ENCODE assay signal across 8 mouse cellular contexts in genomic region chr1:171195046-171195822, GRCm38 (mm10). TPM values are rescaled to one million over a fixed set of nuclear protein-coding genes. Genes with fewer than 3 reads are reported as not detected.
A peak's percentile ranks its signal among the peaks of the same experiment; 100 is the strongest.
DNase-seq lines count a peak whose midpoint lies in the region; ATAC-seq and TF ChIP-seq lines count a peak whose summit lies in the region.

No protein-coding gene starts in this region.

- 3% methylated on average over 20 of the region's 20 CpGs for WGBS in forebrain, embryonic 10.5 days
- WGBS in limb, embryonic 13.5 days: 5% methylated on average over 20 of the region's 20 CpGs

- H3K27ac ChIP-seq in left cerebral cortex, adult 2 months: peak overlapping the region; percentile 72
- H3K27ac ChIP-seq in forebrain, embryonic 10.5 days: no peak overlapping the region
- H3K27ac ChIP-seq in limb, embryonic 13.5 days: no peak overlapping the region

- H3K27me3 ChIP-seq in forebrain, embryonic 10.5 days (ENCODE audit: poor library complexity, severe bottlenecking): peaks cover 96% of the 10 kb centered on the region
- peaks cover 76% of the 10 kb centered on the region for H3K27me3 ChIP-seq in limb, embryonic 13.5 days

- no peaks in the 10 kb centered on the region for H3K9me3 ChIP-seq in forebrain, embryonic 10.5 days
- no peaks in the 10 kb centered on the region for H3K9me3 ChIP-seq in limb, embryonic 13.5 days

- H3K4me3 ChIP-seq in left cerebral cortex, adult 2 months: peak overlapping the region; percentile 77
- H3K4me3 ChIP-seq in forebrain, embryonic 10.5 days: peak overlapping the region; percentile 69
- H3K4me3 ChIP-seq in limb, embryonic 13.5 days: peak overlapping the region; percentile 57

- H3K4me2 ChIP-seq in limb, embryonic 13.5 days (replicated peaks): peak overlapping the region; percentile 97

- ATAC-seq in limb, embryonic 13.5 days (ENCODE audit: low FRiP score, low read depth): 0 out of 2 replicates have a peak, but pooled peaks have one; percentile 20

- TF ChIP-seq CTCF in left cerebral cortex, adult 2 months (IDR thresholded peaks at IDR 0.05): no peak

- DNase-seq in left cerebral cortex, adult 2 months (ENCODE audit: extremely low spot score in 1 of 2, low spot score in 2 of 2): no peak
- no peak for DNase-seq in left cerebral cortex, adult 18-20 months (ENCODE audit: low spot score in 2 of 2)
- DNase-seq in forebrain, embryonic 10.5 days (ENCODE audit: extremely low spot score, low spot score): no peak
- peak; percentile 30 for DNase-seq in retina, adult 2 months (ENCODE audit: low read depth, low spot score)
- no peak for DNase-seq in thymus, postnatal 14 days
- DNase-seq in adrenal gland, postnatal 14 days: no peak
- no peak for DNase-seq in testis, postnatal 14 days (ENCODE audit: low spot score)

- H3K4me1 ChIP-seq in forebrain, embryonic 10.5 days: peaks cover 42% of the 10 kb centered on the region
- peaks cover 29% of the 10 kb centered on the region for H3K4me1 ChIP-seq in limb, embryonic 13.5 days

- H3K9ac ChIP-seq in limb, embryonic 13.5 days: peak overlapping the region; percentile 64

- intact Hi-C loops in left cerebral cortex, adult 2 months (cut with DNase I): loop anchor here (5.0 kb wide), 1 partner anchor 43 kb away; the partner anchor contains the start of genes Mpz and Sdhc

- H3K36me3 ChIP-seq in forebrain, embryonic 10.5 days (replicated peaks): no peaks in the 10 kb centered on the region
- no peaks in the 10 kb centered on the region for H3K36me3 ChIP-seq in limb, embryonic 13.5 days

RNA-seq across cellular contexts. Expression of gene Pcp4l1, which starts 0.8 kb away (rescaled TPM):
- 100 to 1,000 TPM in 1 of 2 experiments, 10 to 100 TPM in 1; 76.7 to 113 TPM for total RNA-seq in left cerebral cortex, adult 2 months (2021)
- 100 to 1,000 TPM; 114 to 132 TPM for total RNA-seq in left cerebral cortex, adult 18-20 months (2021)
- 5.4 and 7.3 TPM in 2 replicates for polyA plus RNA-seq in forebrain, embryonic 10.5 days (2016; fragmentation: Nextera tagmentation; extraction: Ambion mirVana)
- 2.8 and 3.3 TPM in 2 replicates for polyA plus RNA-seq in limb, embryonic 13.5 days (2015; fragmentation: Nextera tagmentation; extraction: Ambion mirVana)
- 37.7 and 40.5 TPM in 2 replicates for total RNA-seq in adrenal gland, postnatal 14 days (2021)

RNA-seq across cellular contexts. Expression of gene Nr1i3, which starts 18.5 kb away (rescaled TPM):
- total RNA-seq in left cerebral cortex, adult 2 months (2021): under 1 TPM; 0.19 to 0.23 TPM
- under 1 TPM; 0.12 to 0.14 TPM for total RNA-seq in left cerebral cortex, adult 18-20 months (2021)
- 0.12 and 0.24 TPM in 2 replicates for polyA plus RNA-seq in forebrain, embryonic 10.5 days (2016; fragmentation: Nextera tagmentation; extraction: Ambion mirVana)
- polyA plus RNA-seq in limb, embryonic 13.5 days (2015; fragmentation: Nextera tagmentation; extraction: Ambion mirVana): 0.19 and 0.25 TPM in 2 replicates
- total RNA-seq in adrenal gland, postnatal 14 days (2021): 0.83 and 12.4 TPM in 2 replicates

RNA-seq across cellular contexts. Expression of gene Tomm40l, which starts 27.1 kb away (rescaled TPM):
- total RNA-seq in left cerebral cortex, adult 2 months (2021): 10 to 100 TPM; 86.4 to 91.2 TPM
- total RNA-seq in left cerebral cortex, adult 18-20 months (2021): 10 to 100 TPM; 84.2 to 90.5 TPM
- 31.0 and 37.2 TPM in 2 replicates for polyA plus RNA-seq in forebrain, embryonic 10.5 days (2016; fragmentation: Nextera tagmentation; extraction: Ambion mirVana)
- 32.3 and 34.4 TPM in 2 replicates for polyA plus RNA-seq in limb, embryonic 13.5 days (2015; fragmentation: Nextera tagmentation; extraction: Ambion mirVana)
- total RNA-seq in adrenal gland, postnatal 14 days (2021): 52.7 and 58.6 TPM in 2 replicates

RNA-seq across cellular contexts. Expression of gene Apoa2, which starts 29.6 kb away (rescaled TPM):
- total RNA-seq in left cerebral cortex, adult 2 months (2021): 1 to 10 TPM; 1.5 to 2.2 TPM
- total RNA-seq in left cerebral cortex, adult 18-20 months (2021): 1 to 10 TPM; 1.8 to 3.1 TPM
- 2.9 and 4.2 TPM in 2 replicates for polyA plus RNA-seq in forebrain, embryonic 10.5 days (2016; fragmentation: Nextera tagmentation; extraction: Ambion mirVana)
- 2.0 and 15.7 TPM in 2 replicates for polyA plus RNA-seq in limb, embryonic 13.5 days (2015; fragmentation: Nextera tagmentation; extraction: Ambion mirVana)
- total RNA-seq in adrenal gland, postnatal 14 days (2021): 80.2 and 1,683 TPM in 2 replicates

RNA-seq across cellular contexts. Expression of gene Fcer1g, which starts 38.9 kb away (rescaled TPM):
- total RNA-seq in left cerebral cortex, adult 2 months (2021): 10 to 100 TPM; 12.6 to 14.4 TPM
- 10 to 100 TPM; 13.7 to 14.7 TPM for total RNA-seq in left cerebral cortex, adult 18-20 months (2021)
- 12.0 and 12.1 TPM in 2 replicates for polyA plus RNA-seq in forebrain, embryonic 10.5 days (2016; fragmentation: Nextera tagmentation; extraction: Ambion mirVana)
- 37.8 and 39.1 TPM in 2 replicates for polyA plus RNA-seq in limb, embryonic 13.5 days (2015; fragmentation: Nextera tagmentation; extraction: Ambion mirVana)
- total RNA-seq in adrenal gland, postnatal 14 days (2021): 13.4 and 18.8 TPM in 2 replicates
